Mouse (Mus musculus): Measurements from ENCODE around the gene Bpifb1.
A peak's percentile ranks its signal among the peaks of the same experiment; 100 is the strongest.
"Not testable (repeated sequence)": the region's sequence is repeated elsewhere in the genome, so short reads cannot be mapped to it uniquely, and the experiment has no call there.

Gene Bpifb1

DNA sequence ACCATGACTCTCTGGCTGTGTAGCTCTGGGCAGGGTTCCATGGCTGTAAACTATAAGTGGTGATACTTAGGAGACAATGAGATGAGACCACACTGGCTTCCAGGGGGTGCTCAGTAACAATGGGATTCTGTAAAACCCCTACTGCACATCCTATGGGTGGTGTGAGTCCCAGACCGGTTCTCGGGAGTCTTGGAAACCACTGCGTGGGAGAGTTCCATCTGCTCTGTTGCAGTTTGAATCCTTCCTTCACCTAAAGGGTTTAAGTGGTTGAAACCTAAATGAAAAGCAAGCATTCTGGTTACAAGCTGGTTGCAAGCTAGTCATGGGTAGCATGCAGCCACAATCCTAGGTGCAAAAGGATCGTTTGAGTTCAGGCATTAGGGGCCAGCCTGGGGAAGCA lies 21.3 kb downstream of the Bpifb1 start:
- DNase-seq = no peak

DNA sequence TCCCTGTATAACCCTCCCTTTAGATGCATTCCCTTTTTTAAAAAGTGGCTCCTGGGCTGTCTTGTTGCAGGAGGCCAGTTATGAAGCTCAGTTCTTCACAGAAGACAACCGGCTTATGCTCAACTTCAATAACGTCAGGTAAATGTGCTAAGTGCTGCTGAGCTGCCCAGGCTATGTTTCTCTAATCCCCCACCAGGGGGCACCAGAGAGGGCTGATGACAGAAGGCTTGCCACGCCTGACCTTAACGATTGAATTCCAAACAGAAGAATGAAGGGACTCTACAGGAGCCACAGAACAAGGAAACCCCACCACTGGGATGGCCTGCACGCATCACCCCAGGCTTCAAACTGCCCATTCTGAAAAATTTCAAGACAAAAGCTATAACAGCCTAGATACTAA lies 24.6 kb downstream of the Bpifb1 start:
- DNase-seq = peak; percentile 48 to 67

DNA sequence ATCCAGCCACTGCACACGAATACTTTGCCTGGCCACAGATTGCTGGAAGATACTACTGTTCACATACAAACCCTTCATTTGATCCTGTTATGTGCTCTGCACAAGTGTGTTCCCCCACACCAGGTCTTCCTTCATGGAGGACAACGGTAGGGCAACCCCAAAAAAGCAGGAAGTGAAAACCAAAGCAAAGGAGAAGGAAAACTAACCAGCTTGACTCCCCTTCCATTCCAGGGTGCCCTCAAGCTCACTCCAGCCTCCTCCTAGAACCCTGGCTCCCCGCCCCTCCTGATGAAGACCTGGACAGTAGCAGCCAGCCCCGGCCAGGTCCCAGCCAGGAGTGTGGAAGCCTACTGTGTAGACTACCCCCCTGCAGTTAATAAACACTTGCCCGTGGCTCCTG lies 29.3 kb downstream of the Bpifb1 start:
- DNase-seq = no peak

DNA sequence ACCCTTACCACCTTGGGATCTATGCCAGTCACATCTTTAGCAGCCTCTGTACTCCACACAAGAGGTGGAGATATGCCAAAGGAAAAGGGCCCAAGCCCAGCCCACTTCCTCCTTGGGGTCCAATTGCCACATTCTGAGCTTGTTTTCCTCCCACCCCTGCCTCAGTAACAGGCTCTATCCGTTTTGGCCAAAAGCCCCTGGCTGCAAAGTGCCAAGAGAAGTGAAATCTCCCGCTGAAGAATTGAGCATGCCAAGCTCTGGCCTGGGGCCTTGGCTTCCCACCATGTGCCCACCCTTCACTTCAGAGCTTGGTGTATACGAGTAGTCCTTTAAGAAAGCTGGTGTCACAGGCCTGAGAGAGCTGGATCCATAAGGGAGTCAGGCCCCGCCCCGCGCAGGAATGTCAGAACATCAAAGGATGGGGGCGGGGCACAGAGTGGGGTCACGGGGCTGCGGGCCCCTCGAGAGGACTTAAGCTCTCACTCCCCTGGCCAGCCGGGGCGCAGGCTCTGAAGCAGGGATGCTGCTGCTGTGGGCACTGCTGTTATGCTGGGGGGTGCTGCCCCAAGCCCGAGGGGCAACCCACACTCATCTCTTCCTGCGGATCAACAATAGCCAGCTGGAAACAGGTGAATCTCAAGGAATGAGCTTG lies 32.8 kb downstream of the Bpifb1 start, which contains the start of gene Bpifb5:
Gene Bpifb5 (plus strand): TSS at position 478 of the 652 bp plus-strand sequence.
- DNase-seq = peak in 1 of 2 experiments; percentile 6

DNA sequence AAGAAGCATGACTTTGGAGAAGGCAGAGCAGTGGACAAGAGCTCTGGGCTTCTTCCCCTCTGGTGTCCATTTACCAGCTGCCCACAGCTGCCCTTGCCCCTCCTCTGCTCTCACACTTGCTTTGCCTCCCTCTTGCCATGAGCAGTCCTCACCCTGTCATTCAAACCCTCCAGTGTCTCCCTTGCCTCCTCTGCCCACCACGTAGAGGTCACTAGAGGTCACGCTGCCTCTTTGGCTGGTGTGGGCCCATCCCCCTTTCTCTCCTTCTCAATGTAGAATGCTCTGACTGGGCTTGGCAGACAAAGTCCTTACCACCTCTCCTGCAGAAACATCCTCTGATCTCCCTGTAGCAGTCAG lies 33.3 kb downstream of the Bpifb1 start:
- no peak for DNase-seq

DNA sequence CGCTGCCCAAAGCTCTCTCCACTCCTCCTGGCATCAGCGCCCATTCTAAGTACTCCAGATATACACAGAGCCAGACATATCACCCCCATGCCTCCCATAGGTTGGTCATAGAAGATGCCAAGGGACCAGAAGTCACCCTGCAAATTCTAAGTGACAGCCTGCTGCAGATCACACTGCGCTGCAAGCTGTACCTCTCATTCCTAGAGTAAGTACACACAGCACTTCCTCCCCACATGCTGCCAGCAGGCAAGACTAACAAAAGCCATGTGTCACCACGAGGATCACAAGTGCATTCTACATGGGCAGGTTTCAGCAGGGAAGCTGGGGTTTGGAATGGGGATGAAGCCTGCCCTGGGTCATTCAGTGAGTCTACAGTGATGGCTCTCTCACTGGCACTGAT lies 36.4 kb downstream of the Bpifb1 start:
- DNase-seq = no peak

DNA sequence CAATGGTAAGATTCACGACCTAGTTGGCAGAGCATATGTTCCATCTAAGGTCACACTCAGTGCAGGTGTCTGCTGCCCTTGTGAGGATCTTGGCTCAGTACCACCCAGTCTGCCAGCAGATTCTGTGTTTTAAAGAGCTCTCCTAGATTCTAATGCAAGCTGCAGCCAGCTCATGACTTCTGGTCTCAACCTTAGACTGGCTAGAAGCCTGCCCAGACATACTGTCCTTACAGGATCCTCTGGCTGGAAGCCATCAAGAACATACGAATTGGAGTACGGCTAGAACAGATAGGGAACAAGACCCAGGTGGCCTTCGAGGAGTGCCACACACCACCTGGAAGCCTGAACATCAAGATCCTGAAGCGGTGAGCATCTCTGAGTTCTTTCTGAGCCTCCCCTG lies 37.2 kb downstream of the Bpifb1 start:
- DNase-seq = no peak

DNA sequence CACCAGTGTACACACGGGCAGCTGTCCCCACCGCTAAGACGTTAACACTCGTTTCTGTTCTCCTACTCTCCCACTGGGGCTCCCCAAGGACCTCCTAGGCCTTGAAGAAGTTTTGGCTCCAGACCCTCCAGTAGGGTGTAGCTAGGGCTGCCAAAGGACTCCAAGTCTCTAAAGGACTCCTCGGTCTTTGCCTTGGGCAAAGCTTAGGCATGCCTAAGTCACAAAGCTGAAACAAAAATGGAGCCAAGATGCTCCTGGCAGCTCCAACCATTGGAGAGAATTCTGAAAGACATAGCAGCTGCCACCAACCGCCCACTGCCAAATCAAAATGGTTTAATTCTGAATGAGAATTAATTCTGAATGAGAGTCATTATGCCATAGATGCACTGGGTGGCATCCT lies 42.8 kb downstream of the Bpifb1 start:
- DNase-seq = no peak

DNA sequence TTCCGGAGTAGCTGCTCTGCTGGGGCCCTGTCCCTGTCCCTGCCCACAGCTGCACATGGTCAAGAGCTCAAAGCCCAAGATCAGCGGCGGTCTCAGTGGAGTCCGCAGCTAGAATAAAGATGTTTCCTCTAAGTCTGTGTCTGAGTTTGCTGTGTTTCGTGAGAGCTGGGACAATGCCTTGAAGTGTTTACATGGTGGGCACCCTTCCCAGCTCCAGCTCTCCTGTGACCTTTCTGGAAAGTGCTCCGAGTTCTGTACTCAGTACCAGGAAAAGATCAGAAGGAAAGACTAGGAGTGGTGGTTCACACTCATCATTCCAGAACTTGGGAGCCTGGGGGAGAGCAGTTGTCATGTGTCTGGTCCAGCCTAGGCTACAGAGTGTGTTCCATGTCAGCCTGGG lies 50.2 kb downstream of the Bpifb1 start:
- DNase-seq = no peak

DNA sequence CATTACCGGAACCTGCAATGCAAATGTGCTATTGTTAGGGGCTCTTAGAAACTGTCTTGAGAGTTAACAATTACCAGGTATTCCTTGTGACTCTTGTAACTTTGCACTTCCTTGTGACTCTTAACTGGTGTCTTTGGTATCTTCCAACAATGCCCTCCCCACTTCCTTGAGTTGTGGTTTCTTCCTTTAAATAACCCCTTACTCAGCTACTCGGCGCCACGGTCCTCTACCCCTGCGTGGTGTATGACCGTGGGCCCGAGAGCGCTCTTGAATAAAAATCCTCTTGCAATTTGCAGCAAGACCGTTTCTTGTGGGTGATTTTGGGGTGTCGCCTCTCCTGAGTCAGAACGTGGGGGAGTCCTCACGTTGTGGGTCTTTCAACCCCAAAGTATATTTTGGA lies 52.1 kb downstream of the Bpifb1 start:
- not testable (repeated sequence) for DNase-seq

DNA sequence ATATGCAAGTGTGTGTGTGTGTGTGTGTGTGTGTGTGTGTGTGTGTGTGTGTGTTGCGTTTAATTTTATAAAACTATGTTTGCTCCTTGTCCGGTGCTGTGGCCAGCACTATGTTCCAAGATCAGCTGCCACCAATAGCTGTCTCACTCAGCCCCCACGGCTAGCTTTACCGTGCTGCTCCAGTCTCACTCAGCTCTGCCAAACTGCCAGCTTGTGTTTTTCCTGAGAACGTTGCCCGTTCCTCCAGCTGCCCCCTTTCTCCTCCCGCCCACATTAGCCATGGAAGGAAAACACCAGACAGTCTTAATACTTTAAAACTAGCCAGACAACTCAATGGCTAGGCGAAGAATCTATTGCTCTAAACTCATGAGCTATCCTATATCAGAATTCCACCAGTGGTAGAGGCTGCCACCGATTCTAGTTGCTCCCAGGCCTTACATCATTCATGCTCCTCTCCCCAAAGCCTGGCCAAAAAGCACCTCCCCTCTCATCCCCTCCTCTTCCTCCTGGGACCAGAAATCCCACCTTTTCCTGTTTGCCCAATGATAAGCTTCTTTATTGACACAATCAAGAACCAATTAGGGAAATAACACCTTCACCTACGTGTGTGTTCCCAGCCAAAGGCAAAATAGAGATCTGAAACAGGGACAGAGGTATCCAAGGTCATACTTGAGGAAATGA lies 52.9 kb downstream of the Bpifb1 start:
- DNase-seq = no peak

DNA sequence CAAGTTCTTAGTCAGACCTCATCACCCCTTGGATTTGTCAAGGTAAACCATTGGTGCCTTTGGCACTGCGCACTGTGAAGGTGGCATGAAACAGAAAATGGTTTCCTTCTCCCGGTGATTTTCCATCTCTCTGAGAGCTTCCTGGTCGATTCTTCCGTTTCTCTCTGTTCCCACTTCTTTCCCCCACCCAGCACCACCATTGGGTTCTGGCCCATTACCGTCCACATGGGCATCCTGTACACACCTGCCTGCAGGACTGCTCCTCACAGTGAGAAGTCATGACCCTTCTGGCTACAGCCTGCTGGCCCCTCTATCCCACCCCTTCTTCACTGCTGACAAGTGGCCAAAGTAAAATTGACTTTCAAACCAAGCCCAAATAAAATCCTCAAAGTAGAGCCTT lies 54.7 kb downstream of the Bpifb1 start:
- DNase-seq = no peak

DNA sequence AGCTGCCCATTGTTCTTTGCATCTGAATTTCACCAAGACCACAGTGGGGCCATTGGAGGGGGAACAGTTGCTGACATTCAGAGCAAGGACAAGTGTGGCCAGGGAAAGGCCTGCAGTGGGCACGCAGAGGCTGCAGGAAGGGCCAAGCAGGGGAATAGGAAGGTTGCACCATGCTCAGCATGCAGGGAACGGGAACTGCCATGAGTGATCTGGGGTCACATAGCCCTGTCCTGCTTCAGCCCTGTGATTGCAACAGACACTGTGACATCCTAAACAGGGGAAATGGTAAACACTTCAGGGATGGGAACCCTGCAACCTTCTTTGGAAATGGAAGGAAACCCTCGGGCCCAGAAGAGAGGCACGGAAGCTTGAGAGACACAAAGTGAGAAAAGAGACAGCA lies 64.6 kb downstream of the Bpifb1 start:
- not testable (repeated sequence) for DNase-seq

DNA sequence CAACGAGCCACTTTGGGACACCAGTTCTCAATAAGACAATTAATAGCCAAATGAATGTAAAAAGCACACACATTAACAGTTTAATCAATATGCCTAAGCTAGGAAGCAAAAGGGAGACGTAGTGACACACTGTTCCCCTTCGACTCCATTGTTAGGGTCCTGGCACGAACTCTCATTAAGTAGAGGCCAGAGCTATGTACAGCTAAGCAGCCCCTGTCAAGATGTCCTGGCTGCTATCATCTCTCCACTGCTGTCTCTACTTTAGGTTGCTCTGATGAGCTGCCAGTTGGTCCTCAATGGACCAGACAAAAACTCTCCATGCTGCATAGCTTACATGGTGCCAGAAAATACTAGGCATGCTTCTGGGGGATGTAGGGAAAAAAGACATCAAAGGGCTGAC lies 65.2 kb downstream of the Bpifb1 start:
- no peak for DNase-seq

DNA sequence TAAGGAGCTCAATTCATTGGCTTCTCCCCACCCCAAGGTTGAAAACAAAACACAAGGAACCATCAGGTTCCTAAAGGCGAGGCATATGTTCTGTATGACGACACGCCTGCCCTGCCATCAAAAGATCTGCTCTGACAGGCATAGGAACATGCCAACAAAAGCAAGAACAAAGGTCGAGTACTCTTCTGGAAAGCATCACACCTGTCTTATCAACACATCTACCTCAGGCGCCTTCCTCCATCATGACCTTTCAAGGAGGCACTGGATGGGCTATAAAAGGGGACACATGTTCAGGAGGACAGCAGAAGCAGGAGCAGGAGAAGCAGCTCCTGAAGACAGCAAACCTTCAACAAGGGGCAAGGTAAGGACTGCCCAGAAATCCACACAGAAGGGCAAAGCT lies 66.9 kb downstream of the Bpifb1 start, which contains the start of gene Bpifb9a:
Gene Bpifb9a (plus strand): TSS at position 301 of the 400 bp plus-strand sequence.
- DNase-seq = not testable (repeated sequence)

DNA sequence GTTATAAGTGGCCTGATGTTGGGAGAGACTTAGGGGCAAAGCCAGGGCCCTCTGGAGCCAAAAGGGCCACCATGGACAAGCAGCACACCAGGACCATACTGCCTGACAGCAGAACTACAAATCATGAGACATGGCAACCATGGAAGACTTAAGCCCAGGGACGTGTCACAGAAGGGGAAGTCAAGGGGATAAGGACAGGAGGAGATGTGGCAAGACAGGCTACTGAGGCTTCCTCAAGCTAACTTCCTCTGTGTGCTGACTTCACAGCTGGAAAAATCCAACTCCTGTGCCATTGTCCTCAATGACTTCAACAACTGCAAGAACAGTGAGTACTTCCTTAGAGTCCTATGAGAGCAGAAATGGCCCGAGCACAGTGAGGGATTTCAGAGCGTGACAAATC lies 73.8 kb downstream of the Bpifb1 start:
- not testable (repeated sequence) for DNase-seq
